Mouse (Mus musculus): ENCODE measurements around the gene Maml2.

DNA sequence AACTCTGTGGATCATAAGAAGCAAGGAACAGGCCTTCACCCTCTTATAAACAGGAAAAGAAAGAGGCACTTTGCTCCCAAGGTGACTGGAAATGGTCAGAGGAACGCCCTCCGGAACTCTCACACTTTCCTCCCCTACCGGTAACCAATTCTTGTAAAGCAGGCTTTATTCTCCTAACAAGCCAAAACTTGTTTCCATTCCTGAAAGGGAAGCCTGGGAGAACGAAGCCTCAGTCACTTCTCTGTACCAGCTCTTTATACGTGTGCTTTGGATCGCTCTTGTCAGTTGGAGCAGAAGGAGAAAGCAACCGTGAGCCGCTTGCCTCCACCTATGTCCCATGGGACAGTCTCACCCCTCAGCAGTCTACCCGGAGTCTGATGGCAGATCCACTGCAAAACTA lies 262.9 kb downstream of the Maml2 start:
- TF ChIP-seq CTCF (IDR thresholded peaks at IDR 0.05) (no peak), EP300 (IDR thresholded peaks at IDR 0.05) (no peak)

Data from lung, postnatal 0 days (tissue).